ENCODE assay signal across 8 mouse cellular contexts in the genomic region with DNA sequence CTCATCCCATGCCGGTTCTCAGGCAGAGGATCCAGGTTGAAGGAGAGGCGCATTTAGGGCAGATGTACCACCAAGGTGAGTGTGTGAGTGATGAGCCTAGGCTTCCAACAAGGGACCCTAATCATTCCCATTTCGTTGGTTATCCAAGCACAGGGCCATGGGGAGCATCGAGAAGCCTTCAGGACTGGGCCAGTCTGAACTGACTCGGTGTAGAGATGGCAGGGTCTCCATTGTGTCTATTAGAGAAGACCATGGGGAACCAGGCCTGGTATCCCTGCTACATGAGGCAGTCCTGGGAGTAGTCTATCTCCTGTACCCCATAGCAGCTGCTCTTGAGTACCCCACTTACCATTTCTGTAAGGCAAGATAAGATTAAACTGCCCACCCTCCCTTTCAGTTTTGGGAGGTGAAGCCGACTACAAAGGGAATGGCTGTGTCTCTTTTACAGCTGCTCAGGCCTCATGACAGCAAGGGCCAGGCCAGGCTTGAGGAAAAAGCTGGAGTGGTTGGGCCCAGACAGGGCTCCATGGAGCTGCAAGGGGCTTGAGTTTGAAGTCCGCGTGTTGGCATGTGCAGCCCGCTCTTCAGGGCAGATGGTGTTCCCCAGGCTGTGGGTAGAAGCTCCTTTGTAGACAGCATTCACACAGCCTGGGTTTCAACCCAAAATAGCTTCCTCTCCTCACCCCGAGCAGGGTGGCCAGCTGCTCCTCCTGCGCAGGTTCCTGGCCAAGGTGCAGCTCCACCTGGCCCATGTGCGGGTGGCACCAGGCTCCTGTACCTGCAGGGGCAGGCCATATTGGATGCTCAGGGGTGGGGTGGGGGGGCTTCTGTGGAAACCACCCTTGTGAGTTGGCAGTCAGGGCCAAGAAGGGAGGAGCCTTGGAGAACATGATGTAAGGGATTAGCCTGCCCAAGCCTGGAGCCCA. TPM values are rescaled to one million over a fixed set of nuclear protein-coding genes. Genes with fewer than 3 reads are reported as not detected.
DNase-seq lines count a peak whose midpoint lies in the region; TF ChIP-seq lines count a peak whose summit lies in the region.

No protein-coding gene starts in this region.

- TF ChIP-seq POLR2A in brain, embryonic 14.5 days (IDR thresholded peaks at IDR 0.05; ENCODE audit: borderline replicate concordance, extremely low read depth, insufficient read depth, insufficient read length, poor library complexity, severe bottlenecking), result no peak

- peak; percentile 71 for DNase-seq in layer of hippocampus, adult 11-12 months (ENCODE audit: low spot score)
- DNase-seq in layer of hippocampus, adult 9-10 months (ENCODE audit: low spot score), result no peak
- DNase-seq in brain, embryonic 14.5 days (ENCODE audit: low read depth), result peak; percentile 34
- peak; percentile 40 to 73 for DNase-seq in layer of hippocampus, adult 18-20 months (ENCODE audit: low spot score in 2 of 2)
- peak; percentile 20 to 38 for DNase-seq in right cerebral cortex, postnatal 36 days (ENCODE audit: low spot score in 2 of 2)
- no peak for DNase-seq in ovary, postnatal 14 days (ENCODE audit: low spot score)
- no peak for DNase-seq in adipocyte (ENCODE audit: low spot score)
- no peak for DNase-seq in urinary bladder, adult 18-20 months (ENCODE audit: low spot score in 2 of 2)

- TF ChIP-seq CTCF in brain, embryonic 14.5 days (IDR thresholded peaks at IDR 0.05; ENCODE audit: borderline replicate concordance, extremely low read depth, insufficient read depth, insufficient read length), result no peak

RNA-seq across cellular contexts. Expression of gene Klf13, which starts 52.6 kb away (rescaled TPM):
- polyA plus RNA-seq in brain, embryonic 14.5 days (2012; rRNA removed), result 12.4 and 19.8 TPM in 2 replicates
- total RNA-seq in layer of hippocampus, adult 18-20 months (2021), result 100 to 1,000 TPM; 202 to 217 TPM

Comparison
In these comparisons a context has a peak if more than half of its experiments do, and no peak if none do; other contexts are left out.
1. DNase-seq: peak in layer of hippocampus, adult 11-12 months (single experiment), brain, embryonic 14.5 days (single experiment), layer of hippocampus, adult 18-20 months (2 of 2) and right cerebral cortex, postnatal 36 days (2 of 2); none in layer of hippocampus, adult 9-10 months (single experiment), ovary, postnatal 14 days (single experiment), adipocyte (single experiment) and urinary bladder, adult 18-20 months (0 of 2).